Mouse (Mus musculus) Patski (cell line): ENCODE results near the gene Gpc6. TPM values are rescaled to one million over a fixed set of nuclear protein-coding genes. Genes with fewer than 3 reads are reported as not detected.
A peak's percentile ranks its signal among the peaks of the same experiment; 100 is the strongest.

Experiments used
- ATAC-seq: fragments of 100-300 bp; one replicate; pipeline ENCODE4 v1.8.0; 2021
- CTCF ChIA-PET: fragments of 350-600 bp; sonication (Branson Sonifier 250); formaldehyde crosslinking; loops from one replicate; lab custom pipeline; 2022; ENCODE audit warnings: inconsistent platforms; lab: Charles Lee
- POLR2A ChIA-PET: fragments of 350-600 bp; sonication (Branson Sonifier 250); formaldehyde crosslinking; loops from one replicate; lab custom pipeline; 2022; ENCODE audit warnings: antibody characterized with exemption, inconsistent platforms; lab: Charles Lee
- DNase-seq: peaks from one replicate; pipeline ENCODE4 v3.0.0-alpha.2; 2011; ENCODE audit warnings: low read depth, low spot score
- H3K27me3 ChIP-seq: fragments of 371-371 bp; one replicate; pipeline ENCODE4 v1.5.1; 2021
- CTCF ChIP-seq: fragments of 100-300 bp; IDR thresholded peaks from one replicate; pipeline ENCODE4 v1.5.1; 2021
- in situ Hi-C: fragments of 300-500 bp; cut with MboI; formaldehyde crosslinking; loops from 3 replicates; pipeline ENCODE4 v1.11.1; 2018; ENCODE audit warnings: low pct_unique_long_range_greater_than_20kb, mixed read lengths
- polyA plus RNA-seq: library from polyadenylated mRNA; unstranded; gene quantifications from one replicate; pipeline ENCODE4 v1.2.3, GENCODE M21; 2021

Gpc6 gene
- polyA plus RNA-seq, 1 experiment from 2014 or later = 56.6 TPM

DNA sequence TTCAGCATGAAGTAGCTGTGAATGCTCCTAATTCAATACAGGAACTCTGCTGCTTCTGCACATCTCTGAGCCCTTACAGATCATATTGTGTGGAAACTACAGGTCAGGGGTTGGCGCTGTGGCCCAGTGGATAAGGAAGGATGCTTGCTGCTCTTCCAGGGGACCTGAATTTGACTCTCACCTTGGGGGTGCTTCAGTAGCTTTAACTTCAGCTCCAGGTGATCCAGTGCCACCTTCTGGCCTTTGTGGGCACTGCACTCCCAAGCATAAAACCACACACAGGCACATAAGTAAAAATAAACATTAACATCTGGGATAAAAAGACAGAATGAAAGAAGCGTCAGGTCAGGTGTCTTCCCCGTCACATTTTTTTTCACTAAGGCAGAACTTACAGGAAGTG is 957.1 kb downstream of the Gpc6 start:
- in situ Hi-C loops = no loop called here
- ATAC-seq (no peak), DNase-seq (no peak)
- ChIA-PET POLR2A (no interaction called here), CTCF (interaction anchor here (0.7 to 2.3 kb wide), 7 partner anchors 13 to 1319 kb away, joined by 3 to 6 read pairs (median 3); no protein-coding TSS in a partner anchor)
- peak; percentile 94 for TF ChIP-seq CTCF
- H3K27me3 ChIP-seq = no peaks in the 10 kb centered on the region

DNA sequence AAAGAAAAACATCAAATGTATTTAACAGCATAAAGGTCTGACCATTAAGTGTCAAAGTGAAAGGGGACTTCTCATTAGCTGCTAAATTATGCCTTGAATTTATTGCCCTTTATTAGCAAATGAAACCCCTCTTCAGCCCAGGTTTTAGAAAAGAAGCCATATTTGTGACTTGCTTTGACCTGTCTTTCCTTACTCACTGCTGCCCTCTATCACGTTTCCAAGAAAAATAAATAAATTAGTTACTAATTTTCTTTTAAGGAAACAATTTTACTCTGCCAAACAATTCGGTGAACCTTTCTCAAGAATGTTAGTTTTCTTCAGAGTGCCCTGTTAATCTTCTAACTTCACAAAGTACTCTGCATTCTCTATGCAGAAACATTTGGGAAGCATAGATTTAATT is 964.5 kb downstream of the Gpc6 start:
- POLR2A ChIA-PET = no interaction called here
- TF ChIP-seq CTCF = no peak

DNA sequence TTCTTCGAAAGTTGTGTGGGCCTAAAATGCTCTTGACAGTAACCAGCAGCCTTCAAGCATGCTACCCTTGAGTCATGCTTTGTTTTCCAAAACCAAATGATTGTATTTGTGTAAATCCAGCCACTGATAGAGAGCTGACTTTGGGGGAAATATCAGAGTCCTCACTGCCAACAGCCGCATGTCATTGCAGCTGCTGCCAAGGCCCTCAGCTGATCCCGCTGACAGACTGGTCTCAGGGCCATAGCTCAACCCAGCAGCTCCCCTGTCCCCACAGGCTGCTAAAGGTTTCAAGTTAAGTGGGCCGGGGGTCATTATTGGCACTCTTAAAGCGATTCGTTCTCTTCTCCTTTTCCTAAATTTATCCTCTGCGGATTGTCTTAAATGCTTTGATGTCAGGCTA is 966.3 kb downstream of the Gpc6 start:
- no peak for DNase-seq
- CTCF ChIA-PET = no interaction called here
- ATAC-seq = no peak
- in situ Hi-C loops = no loop called here
- TF ChIP-seq CTCF = no peak
- POLR2A ChIA-PET = no interaction called here
- H3K27me3 ChIP-seq = no peaks in the 10 kb centered on the region

More for the DNA sequence above, 964.5 kb downstream of the Gpc6 start:
- in situ Hi-C loops = no loop called here
- no peak for DNase-seq
- no peak for ATAC-seq
- CTCF ChIA-PET = interaction anchor here (1.4 kb wide), 2 partner anchors 9 to 25 kb away, joined by 3 to 4 read pairs; no protein-coding TSS in a partner anchor
- H3K27me3 ChIP-seq = no peaks in the 10 kb centered on the region

DNA sequence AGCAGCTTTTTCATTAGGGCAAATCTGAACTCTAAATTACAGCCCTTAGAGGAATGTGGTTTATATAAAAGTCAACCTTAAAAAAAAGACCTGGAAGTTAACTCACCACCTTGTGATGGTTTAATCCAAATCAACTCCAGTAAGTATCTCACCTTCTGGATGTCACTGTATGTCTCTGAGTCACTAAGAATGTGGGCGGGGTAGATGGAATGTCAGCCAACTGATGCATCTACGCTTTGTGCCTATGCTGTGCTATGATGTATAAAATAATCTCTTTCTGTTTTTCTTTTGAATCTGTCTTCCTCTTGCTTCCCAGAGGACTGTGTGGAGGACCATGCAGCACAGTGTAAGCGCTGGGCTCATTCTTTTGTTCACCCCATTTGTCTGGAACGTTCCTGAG is 966.9 kb downstream of the Gpc6 start:
- ATAC-seq = peak; percentile 23
- in situ Hi-C loops = no loop called here
- CTCF ChIA-PET = interaction anchor here (1.0 kb wide), 1 partner anchor 12 kb away, joined by 3 read pairs; no protein-coding TSS in a partner anchor

DNA sequence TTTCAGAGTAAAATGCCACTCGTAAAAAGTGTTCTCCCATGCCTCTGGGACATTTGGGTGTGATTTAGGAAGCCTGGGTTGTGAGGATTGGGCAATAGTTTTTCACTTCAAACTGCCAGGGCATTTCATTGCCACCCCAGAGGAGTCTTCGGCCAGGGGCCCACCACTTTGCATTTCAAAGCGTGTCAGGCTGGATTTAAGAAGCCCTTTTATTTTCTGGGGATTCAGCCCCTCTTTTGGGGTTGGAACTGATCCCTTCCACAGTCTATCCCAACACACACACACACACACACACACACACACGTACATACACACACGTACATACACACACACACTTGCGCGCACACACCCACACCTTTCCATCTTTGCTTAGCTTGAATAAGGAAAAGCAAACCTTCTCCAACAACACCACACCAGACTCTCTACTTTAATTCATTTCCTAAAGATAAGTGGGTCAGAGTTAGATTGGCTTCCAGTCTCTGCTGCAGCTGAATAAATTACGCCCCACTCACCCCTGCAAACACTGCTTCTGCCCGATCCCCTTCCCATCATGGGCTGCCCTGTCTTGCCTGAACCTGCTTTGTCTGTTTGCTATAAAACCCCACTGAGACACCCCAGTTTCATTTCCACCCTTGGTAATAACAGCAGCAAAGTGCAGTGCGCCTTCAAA is 969.9 kb downstream of the Gpc6 start:
- no peak for ATAC-seq
- in situ Hi-C loops = no loop called here
- ChIA-PET CTCF (no interaction called here), POLR2A (no interaction called here)
- no peak for DNase-seq
- H3K27me3 ChIP-seq = no peaks in the 10 kb centered on the region
- no peak for TF ChIP-seq CTCF

More for the DNA sequence above, 966.9 kb downstream of the Gpc6 start:
- POLR2A ChIA-PET = no interaction called here
- no peak for TF ChIP-seq CTCF
- H3K27me3 ChIP-seq = no peaks in the 10 kb centered on the region
- DNase-seq = no peak

DNA sequence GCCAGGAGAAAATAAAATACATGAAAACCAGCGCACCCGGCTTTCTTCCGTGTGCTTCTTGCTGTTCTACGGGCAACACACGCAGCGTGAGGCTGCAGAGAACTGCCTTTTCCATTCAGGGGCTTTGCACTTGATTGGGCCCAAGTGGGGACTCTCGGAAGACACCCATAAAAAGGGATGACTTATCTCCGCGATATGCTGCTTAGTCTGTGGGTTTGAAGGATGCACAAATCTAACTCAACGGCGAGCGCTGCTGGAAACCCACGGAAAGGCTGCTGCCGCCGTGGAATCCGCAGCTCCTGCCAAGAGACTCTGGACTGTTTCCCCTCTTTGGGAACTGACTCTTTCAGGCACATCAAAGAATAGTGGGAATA is 970.4 kb downstream of the Gpc6 start:
- CTCF ChIA-PET = no interaction called here
- DNase-seq = no peak
- POLR2A ChIA-PET = no interaction called here
- no peak for TF ChIP-seq CTCF
- in situ Hi-C loops = no loop called here
- no peaks in the 10 kb centered on the region for H3K27me3 ChIP-seq
- ATAC-seq = no peak

DNA sequence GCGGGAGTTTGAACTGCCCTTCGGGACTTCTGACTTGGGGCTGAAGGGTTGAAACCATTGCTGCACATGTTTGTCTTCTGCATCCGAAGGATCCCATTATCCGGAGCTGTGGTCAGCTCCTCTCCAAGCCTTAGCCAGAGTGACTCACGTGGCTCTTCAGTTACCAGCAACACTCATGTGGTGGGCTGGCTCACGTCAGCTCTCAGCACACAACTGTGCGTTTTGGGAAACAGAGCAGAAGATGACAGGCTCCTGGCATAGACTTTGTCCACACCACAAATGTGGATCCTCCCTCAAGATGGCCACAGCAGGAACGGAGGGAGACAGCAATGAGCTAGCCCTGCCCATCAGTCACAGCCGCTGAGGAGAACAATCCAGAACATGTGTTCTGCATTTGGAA is 979.2 kb downstream of the Gpc6 start:
- no peak for DNase-seq
- CTCF ChIA-PET = no interaction called here

DNA sequence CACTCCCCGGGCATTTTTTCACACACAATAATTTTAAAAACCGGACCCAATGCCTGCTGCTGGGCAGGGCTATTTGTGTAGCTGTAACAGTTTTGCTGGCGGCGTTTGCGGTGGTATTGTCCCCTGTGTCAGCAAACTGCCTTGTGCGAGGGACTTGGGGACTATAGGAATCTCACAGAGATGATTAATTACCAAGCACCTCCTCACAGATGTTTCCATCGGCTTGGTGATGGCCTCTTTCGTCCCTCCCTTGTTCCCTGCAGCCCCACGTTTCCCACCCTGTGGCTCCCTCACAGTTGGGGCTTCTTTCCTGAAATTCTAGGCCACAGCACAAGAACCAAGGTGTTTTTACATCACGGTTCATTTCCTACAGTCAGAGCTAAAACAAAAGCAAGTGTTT is 980.6 kb downstream of the Gpc6 start:
- H3K27me3 ChIP-seq = no peaks in the 10 kb centered on the region
- ChIA-PET CTCF (no interaction called here), POLR2A (no interaction called here)
- no peak for TF ChIP-seq CTCF
- no peak for ATAC-seq
- no peak for DNase-seq
- in situ Hi-C loops = no loop called here

More for the DNA sequence above, 979.2 kb downstream of the Gpc6 start:
- in situ Hi-C loops = no loop called here
- H3K27me3 ChIP-seq = no peaks in the 10 kb centered on the region
- TF ChIP-seq CTCF = no peak
- ATAC-seq = peak; percentile 67
- POLR2A ChIA-PET = no interaction called here

DNA sequence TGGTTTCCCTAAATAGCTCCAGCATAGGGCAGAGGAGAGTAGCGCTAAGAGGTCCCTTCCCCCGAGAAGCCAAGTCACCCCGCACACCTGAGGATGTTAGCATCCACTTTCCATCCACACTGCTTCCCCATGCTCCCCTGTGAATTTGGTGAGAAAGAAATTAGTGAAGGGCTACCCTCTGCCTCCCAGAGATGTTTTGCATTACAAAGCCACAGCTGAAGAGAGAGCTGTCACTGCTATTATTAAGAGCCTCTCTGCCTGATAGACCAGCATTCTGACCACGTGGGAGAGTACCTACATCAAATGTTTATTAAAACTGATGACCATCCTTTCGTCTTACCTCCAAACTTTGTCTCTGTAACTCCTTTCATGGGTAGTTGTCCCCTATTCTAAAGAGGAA is 981.2 kb downstream of the Gpc6 start:
- no peak for TF ChIP-seq CTCF
- ChIA-PET POLR2A (no interaction called here), CTCF (no interaction called here)
- ATAC-seq (no peak), DNase-seq (no peak)
- no peaks in the 10 kb centered on the region for H3K27me3 ChIP-seq
- in situ Hi-C loops = no loop called here

DNA sequence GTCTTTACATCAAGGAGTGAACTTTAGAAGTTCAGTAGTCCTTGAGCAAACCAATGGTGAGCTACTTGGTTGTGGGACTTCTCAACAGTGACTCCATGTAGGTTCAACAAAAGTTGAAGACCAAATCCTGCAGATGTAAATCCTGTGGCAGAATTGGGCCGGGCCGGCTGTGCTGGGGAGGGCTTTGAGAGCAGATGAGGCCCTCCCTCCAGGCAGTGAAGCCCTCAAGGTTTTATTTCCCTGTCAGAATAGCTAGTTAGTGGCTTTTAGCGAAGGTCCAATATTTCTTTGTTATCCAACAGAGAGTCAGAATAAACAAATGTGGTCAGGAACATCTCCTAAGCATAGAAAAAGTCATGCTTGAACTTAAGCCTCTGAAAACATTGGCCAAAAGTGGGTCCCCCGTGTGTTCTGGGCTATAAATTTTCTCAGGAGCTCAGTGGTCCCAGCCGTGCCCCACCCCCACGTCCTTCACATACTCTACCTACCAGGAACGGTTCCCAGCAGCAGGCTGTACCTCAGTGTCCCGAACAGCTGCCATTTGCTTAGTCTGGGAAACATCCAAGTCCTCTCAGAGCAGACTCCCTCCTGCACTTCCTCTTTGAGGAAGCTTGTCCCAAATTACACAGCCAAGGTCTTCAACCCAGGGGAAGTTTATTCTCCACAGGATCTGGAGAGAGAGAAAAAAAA is 983.3 kb downstream of the Gpc6 start:
- no peaks in the 10 kb centered on the region for H3K27me3 ChIP-seq
- no peak for DNase-seq
- TF ChIP-seq CTCF = no peak
- in situ Hi-C loops = no loop called here
- no peak for ATAC-seq
- CTCF ChIA-PET = no interaction called here
- POLR2A ChIA-PET = no interaction called here

DNA sequence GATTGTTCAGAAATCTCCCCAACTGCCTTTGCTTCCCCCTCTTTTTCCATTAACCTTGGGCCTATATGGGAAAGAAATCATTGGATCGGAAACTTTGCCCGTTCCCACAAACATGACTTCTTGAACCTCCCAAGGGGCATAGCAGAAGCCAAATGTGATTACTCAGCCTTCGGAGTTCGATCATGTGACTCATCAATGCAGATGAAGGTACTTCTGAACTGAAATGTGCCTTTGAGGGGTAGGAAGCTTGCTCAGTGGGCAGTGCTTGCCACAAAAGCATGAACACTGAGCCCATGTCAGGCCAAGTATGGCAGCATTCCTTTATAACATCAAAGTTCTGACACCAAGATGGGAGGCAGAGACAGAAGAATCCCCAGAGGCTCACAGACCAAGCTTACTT is 983.9 kb downstream of the Gpc6 start:
- ATAC-seq (no peak), DNase-seq (no peak)
- no peak for TF ChIP-seq CTCF
- in situ Hi-C loops = no loop called here
- ChIA-PET POLR2A (no interaction called here), CTCF (interaction anchor here (1.2 kb wide), 1 partner anchor 15 kb away, joined by 3 read pairs; no protein-coding TSS in a partner anchor)
- H3K27me3 ChIP-seq = no peaks in the 10 kb centered on the region
